Mouse (Mus musculus): ENCODE results near the gene Cdc40. TPM values are rescaled to one million over a fixed set of nuclear protein-coding genes. Genes with fewer than 3 reads are reported as not detected.

The Cdc40 gene
- polyA plus RNA-seq, 1 experiment from 2014 or later = 25.0 TPM

- DNase-seq (ENCODE audit: low spot score) = no peak
- no peaks in the 10 kb centered on the region for H3K9me3 ChIP-seq (replicated peaks; ENCODE audit: low read length)
- peaks cover 7% of the 10 kb centered on the region; the same call in 1 of the 2 replicates for H3K4me1 ChIP-seq (replicated peaks; ENCODE audit: insufficient read depth, low read length)
- 93% methylated on average over 3 of the region's 3 CpGs for WGBS
- no peak overlapping the region for H3K4me3 ChIP-seq (replicated peaks; ENCODE audit: low read depth, low read length)
- TF ChIP-seq CTCF (IDR thresholded peaks at IDR 0.05; ENCODE audit: low read depth) = no peak
- H3K9ac ChIP-seq (ENCODE audit: low read depth, low read length) = no peak overlapping the region
- no peak overlapping the region for H3K4me2 ChIP-seq (ENCODE audit: low read length)
- H3K27ac ChIP-seq = no peak overlapping the region
- no peak for ATAC-seq (replicated peaks; ENCODE audit: low FRiP score, low read depth)
- no peaks in the 10 kb centered on the region for H3K36me3 ChIP-seq (ENCODE audit: insufficient read depth, low read length)
- H3K27me3 ChIP-seq (ENCODE audit: insufficient read depth, low read length) = no peaks in the 10 kb centered on the region
Measured at GRCm38 (mm10) chr10:40878246-40878645, 4.9 kb downstream of the Cdc40 start.

- Histone ChIP-seq H3K4me2 (ENCODE audit: low read length) (no peak overlapping the region), H3K9ac (ENCODE audit: low read depth, low read length) (no peak overlapping the region), H3K36me3 (ENCODE audit: insufficient read depth, low read length) (no peaks in the 10 kb centered on the region), H3K27ac (no peak overlapping the region), H3K9me3 (replicated peaks; ENCODE audit: low read length) (no peaks in the 10 kb centered on the region), H3K4me3 (replicated peaks; ENCODE audit: low read depth, low read length) (no peak overlapping the region), H3K27me3 (ENCODE audit: insufficient read depth, low read length) (no peaks in the 10 kb centered on the region), H3K4me1 (replicated peaks; ENCODE audit: insufficient read depth, low read length) (no peaks in the 10 kb centered on the region)
- TF ChIP-seq CTCF (IDR thresholded peaks at IDR 0.05; ENCODE audit: low read depth) = no peak
- no peak for DNase-seq (ENCODE audit: low spot score)
- ATAC-seq (replicated peaks; ENCODE audit: low FRiP score, low read depth) = no peak
- 88% methylated on average over 2 of the region's 2 CpGs for WGBS
Measured at GRCm38 (mm10) chr10:40872052-40872451, 11.1 kb downstream of the Cdc40 start.

GRCm38 (mm10) chr10:40871301-40871700, 11.8 kb downstream of the Cdc40 start:
- Histone ChIP-seq H3K4me2 (ENCODE audit: low read length) (no peak overlapping the region), H3K9me3 (replicated peaks; ENCODE audit: low read length) (no peaks in the 10 kb centered on the region), H3K27me3 (ENCODE audit: insufficient read depth, low read length) (no peaks in the 10 kb centered on the region), H3K4me1 (replicated peaks; ENCODE audit: insufficient read depth, low read length) (no peaks in the 10 kb centered on the region), H3K27ac (no peak overlapping the region), H3K4me3 (replicated peaks; ENCODE audit: low read depth, low read length) (no peak overlapping the region), H3K36me3 (ENCODE audit: insufficient read depth, low read length) (no peaks in the 10 kb centered on the region), H3K9ac (ENCODE audit: low read depth, low read length) (no peak overlapping the region)
- TF ChIP-seq CTCF (IDR thresholded peaks at IDR 0.05; ENCODE audit: low read depth) = no peak
- 79% methylated on average over 2 of the region's 2 CpGs for WGBS
- DNase-seq (ENCODE audit: low spot score) = no peak
- ATAC-seq (replicated peaks; ENCODE audit: low FRiP score, low read depth) = no peak

GRCm38 (mm10) chr10:40868081-40868480, 15.0 kb downstream of the Cdc40 start:
- Histone ChIP-seq H3K27ac (no peak overlapping the region), H3K4me1 (replicated peaks; ENCODE audit: insufficient read depth, low read length) (no peaks in the 10 kb centered on the region), H3K9ac (ENCODE audit: low read depth, low read length) (no peak overlapping the region), H3K27me3 (ENCODE audit: insufficient read depth, low read length) (no peaks in the 10 kb centered on the region), H3K9me3 (replicated peaks; ENCODE audit: low read length) (no peaks in the 10 kb centered on the region), H3K4me3 (replicated peaks; ENCODE audit: low read depth, low read length) (no peak overlapping the region), H3K4me2 (ENCODE audit: low read length) (no peak overlapping the region), H3K36me3 (ENCODE audit: insufficient read depth, low read length) (no peaks in the 10 kb centered on the region)
- DNase-seq (ENCODE audit: low spot score) (no peak), ATAC-seq (replicated peaks; ENCODE audit: low FRiP score, low read depth) (no peak)
- 84% methylated on average over 2 of the region's 2 CpGs for WGBS
- no peak for TF ChIP-seq CTCF (IDR thresholded peaks at IDR 0.05; ENCODE audit: low read depth)

- H3K27ac ChIP-seq = no peak overlapping the region
- no peak for ATAC-seq (replicated peaks; ENCODE audit: low FRiP score, low read depth)
- no peak overlapping the region for H3K4me3 ChIP-seq (replicated peaks; ENCODE audit: low read depth, low read length)
- no peaks in the 10 kb centered on the region for H3K36me3 ChIP-seq (ENCODE audit: insufficient read depth, low read length)
- no peak for DNase-seq (ENCODE audit: low spot score)
- no peak for TF ChIP-seq CTCF (IDR thresholded peaks at IDR 0.05; ENCODE audit: low read depth)
- no peak overlapping the region for H3K9ac ChIP-seq (ENCODE audit: low read depth, low read length)
- no peaks in the 10 kb centered on the region for H3K9me3 ChIP-seq (replicated peaks; ENCODE audit: low read length)
- WGBS = 86% methylated on average over 8 of the region's 8 CpGs
- H3K27me3 ChIP-seq (ENCODE audit: insufficient read depth, low read length) = no peaks in the 10 kb centered on the region
- H3K4me1 ChIP-seq (replicated peaks; ENCODE audit: insufficient read depth, low read length) = no peaks in the 10 kb centered on the region
- no peak overlapping the region for H3K4me2 ChIP-seq (ENCODE audit: low read length)
Measured at GRCm38 (mm10) chr10:40857599-40857998, 25.5 kb downstream of the Cdc40 start.

- no peak for ATAC-seq (replicated peaks; ENCODE audit: low FRiP score, low read depth)
Measured at GRCm38 (mm10) chr10:40856703-40857102, 26.4 kb downstream of the Cdc40 start.

GRCm38 (mm10) chr10:40855616-40856015, 27.5 kb downstream of the Cdc40 start:
- Histone ChIP-seq H3K9ac (ENCODE audit: low read depth, low read length) (no peak overlapping the region), H3K4me1 (replicated peaks; ENCODE audit: insufficient read depth, low read length) (no peaks in the 10 kb centered on the region), H3K36me3 (ENCODE audit: insufficient read depth, low read length) (no peaks in the 10 kb centered on the region), H3K9me3 (replicated peaks; ENCODE audit: low read length) (no peaks in the 10 kb centered on the region), H3K4me2 (ENCODE audit: low read length) (no peak overlapping the region), H3K4me3 (replicated peaks; ENCODE audit: low read depth, low read length) (no peak overlapping the region), H3K27me3 (ENCODE audit: insufficient read depth, low read length) (no peaks in the 10 kb centered on the region), H3K27ac (no peak overlapping the region)
- 42% methylated on average over 2 of the region's 2 CpGs for WGBS
- DNase-seq (ENCODE audit: low spot score) = no peak
- ATAC-seq (replicated peaks; ENCODE audit: low FRiP score, low read depth) = no peak
- no peak for TF ChIP-seq CTCF (IDR thresholded peaks at IDR 0.05; ENCODE audit: low read depth)

More at GRCm38 (mm10) chr10:40856703-40857102, 26.4 kb downstream of the Cdc40 start:
- Histone ChIP-seq H3K4me2 (ENCODE audit: low read length) (no peak overlapping the region), H3K4me1 (replicated peaks; ENCODE audit: insufficient read depth, low read length) (no peaks in the 10 kb centered on the region), H3K27ac (no peak overlapping the region), H3K4me3 (replicated peaks; ENCODE audit: low read depth, low read length) (no peak overlapping the region), H3K36me3 (ENCODE audit: insufficient read depth, low read length) (no peaks in the 10 kb centered on the region), H3K9ac (ENCODE audit: low read depth, low read length) (no peak overlapping the region), H3K27me3 (ENCODE audit: insufficient read depth, low read length) (no peaks in the 10 kb centered on the region), H3K9me3 (replicated peaks; ENCODE audit: low read length) (no peaks in the 10 kb centered on the region)
- 88% methylated on average over 7 of the region's 7 CpGs for WGBS
- TF ChIP-seq CTCF (IDR thresholded peaks at IDR 0.05; ENCODE audit: low read depth) = no peak
- DNase-seq (ENCODE audit: low spot score) = no peak

Data from kidney, postnatal 0 days (tissue).